Mouse (Mus musculus) embryonic fibroblast, embryonic 13.5 days (primary cell): ENCODE data around the gene Vmn1r218.
"Not testable (repeated sequence)": the region's sequence is repeated elsewhere in the genome, so short reads cannot be mapped to it uniquely, and the experiment has no call there.

Experiments
- CTCF ChIP-seq: IDR thresholded peaks from 2 replicates; pipeline ENCODE4 v1.5.1; 2011; ENCODE audit warnings: mild to moderate bottlenecking, control low read depth, low read length, moderate library complexity, borderline replicate concordance; ENCODE audit not compliant: insufficient read depth
- POLR2A ChIP-seq: IDR thresholded peaks from 2 replicates; pipeline ENCODE4 v1.6.1; 2011; ENCODE audit warnings: low read depth, mild to moderate bottlenecking, control low read depth, low read length, moderate library complexity

- not testable (repeated sequence) for TF ChIP-seq CTCF, POLR2A
Measured at GRCm38 (mm10) chr13:23118126-23118525, 14.8 kb upstream of the Vmn1r218 start, which contains the start of gene Vmn1r217.
